Mouse (Mus musculus) ovary, postnatal 36 days (tissue): ENCODE data around the gene Syce3.
"Not testable (repeated sequence)": the region's sequence is repeated elsewhere in the genome, so short reads cannot be mapped to it uniquely, and the experiment has no call there.

Experiments
- DNase-seq: peaks from one replicate; pipeline ENCODE4 v3.0.0; 2022; ENCODE audit warnings: low spot score, mixed read lengths

Gene Syce3

GRCm38 (mm10) chr15:89410118-89410517 is at the start of gene Syce3:
Syce3 (minus strand) TSS chr15:89410503.
- DNase-seq, result no peak

DNA sequence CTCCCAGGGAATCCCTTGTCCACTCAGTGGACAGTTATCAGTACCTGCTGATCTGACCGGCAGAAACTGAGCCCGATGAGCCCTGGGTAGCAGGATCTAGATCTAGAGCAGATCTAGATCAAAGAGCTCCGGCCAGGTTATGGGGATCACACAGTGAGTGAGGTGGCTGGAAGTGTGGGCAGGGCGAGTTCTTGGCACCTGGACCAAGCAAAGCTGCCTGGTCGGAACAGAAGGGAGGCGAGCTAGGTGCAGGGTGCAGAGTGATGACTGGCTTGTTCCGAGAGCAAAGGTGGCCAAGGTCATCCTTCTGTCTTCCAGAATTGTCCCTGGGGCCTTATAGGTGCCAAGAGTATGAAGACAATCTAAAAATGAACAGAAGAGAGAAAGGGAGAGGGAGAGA is 49.5 kb upstream of the Syce3 start:
- no peak for DNase-seq

DNA sequence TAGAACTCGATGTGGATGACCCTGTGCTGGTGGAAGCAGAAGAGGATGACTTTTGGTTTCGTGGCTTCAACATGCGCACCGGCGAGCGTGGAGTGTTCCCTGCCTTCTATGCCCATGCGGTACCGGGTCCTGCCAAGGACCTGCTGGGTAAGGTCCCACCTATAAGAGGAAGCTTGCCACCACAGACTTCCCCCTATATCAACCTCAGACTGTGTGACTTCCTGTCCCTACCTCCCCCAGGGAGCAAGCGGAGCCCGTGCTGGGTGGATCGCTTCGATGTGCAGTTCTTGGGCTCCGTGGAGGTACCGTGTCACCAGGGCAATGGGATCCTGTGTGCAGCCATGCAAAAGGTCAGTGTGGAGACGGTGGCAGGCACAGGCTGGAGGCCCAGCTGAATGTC is 48.6 kb upstream of the Syce3 start:
- no peak for DNase-seq

GRCm38 (mm10) chr15:89455642-89456041 is 45.3 kb upstream of the Syce3 start:
- DNase-seq, result no peak

- no peak for DNase-seq
These were observed 44.6 kb upstream of the Syce3 start for GRCm38 (mm10) chr15:89454857-89455256.

DNA sequence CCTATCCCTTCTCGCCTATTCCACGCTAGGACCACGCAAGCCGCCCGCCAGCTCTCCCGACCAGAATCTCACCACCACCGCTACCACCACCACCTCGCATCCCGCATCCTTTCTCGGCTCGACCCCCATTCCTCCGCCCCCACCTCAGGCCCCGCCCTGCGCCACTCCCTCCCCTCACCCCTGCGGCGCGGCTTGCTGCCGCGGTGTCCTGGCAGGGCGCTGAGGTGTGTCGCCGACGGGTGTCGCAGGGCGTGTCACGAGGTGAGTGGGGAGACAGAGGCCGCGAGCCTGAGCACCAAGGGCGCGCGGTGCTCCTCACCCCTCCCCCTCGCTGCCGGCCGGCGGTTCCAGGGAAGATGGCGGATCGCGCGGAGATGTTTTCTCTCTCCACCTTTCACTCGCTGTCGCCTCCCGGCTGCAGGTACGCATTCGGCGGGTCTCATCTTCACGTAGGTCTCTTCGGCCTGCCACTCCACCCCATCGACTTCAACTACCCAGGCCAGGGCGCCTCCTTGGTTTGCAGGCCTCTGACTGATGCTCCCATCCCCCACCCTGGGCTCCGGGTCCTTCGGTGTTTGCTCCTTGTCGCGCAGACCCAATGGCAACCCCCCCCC is 43.7 kb upstream of the Syce3 start, which contains the start of gene Mapk8ip2:
Gene Mapk8ip2 (plus strand): TSS at position 49 of the 614 bp plus-strand sequence.
- DNase-seq, result no peak

- peak; percentile 76 for DNase-seq
These were observed 42.9 kb upstream of the Syce3 start for GRCm38 (mm10) chr15:89452906-89453864.

DNA sequence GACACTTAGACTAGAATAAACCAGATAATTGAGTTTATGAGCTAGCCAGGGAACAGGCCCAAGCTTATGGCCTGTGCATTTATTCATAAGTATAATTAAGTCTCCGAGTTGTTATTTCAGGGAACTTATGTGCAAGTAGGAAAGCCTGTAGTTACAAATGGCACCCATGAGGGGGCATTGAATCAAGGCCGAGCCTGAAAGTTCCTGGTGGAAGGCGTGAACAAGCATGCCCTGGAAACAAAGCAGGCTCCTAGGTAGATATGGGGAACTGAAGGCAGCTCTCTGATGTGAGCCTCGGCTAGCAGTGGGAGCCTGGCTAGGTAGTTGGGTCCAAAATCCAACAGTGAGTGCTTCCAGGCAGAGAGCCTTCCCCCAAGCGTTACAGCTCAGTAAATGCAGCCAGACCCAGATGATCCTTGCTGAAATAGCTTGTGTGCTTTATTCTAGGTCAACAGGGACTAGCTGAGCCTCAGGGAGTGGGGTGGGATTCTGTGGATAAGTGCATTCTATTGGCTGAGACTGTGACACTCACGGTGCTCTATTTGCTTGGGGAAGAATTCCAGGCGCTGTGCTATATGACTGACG is 32.3 kb upstream of the Syce3 start:
- DNase-seq, result no peak

GRCm38 (mm10) chr15:89435878-89436277 is 25.6 kb upstream of the Syce3 start:
- DNase-seq, result no peak

- DNase-seq, result no peak
These were observed 23.8 kb upstream of the Syce3 start for GRCm38 (mm10) chr15:89434136-89434535.

- no peak for DNase-seq
These were observed 22.6 kb upstream of the Syce3 start for GRCm38 (mm10) chr15:89432946-89433345.

DNA sequence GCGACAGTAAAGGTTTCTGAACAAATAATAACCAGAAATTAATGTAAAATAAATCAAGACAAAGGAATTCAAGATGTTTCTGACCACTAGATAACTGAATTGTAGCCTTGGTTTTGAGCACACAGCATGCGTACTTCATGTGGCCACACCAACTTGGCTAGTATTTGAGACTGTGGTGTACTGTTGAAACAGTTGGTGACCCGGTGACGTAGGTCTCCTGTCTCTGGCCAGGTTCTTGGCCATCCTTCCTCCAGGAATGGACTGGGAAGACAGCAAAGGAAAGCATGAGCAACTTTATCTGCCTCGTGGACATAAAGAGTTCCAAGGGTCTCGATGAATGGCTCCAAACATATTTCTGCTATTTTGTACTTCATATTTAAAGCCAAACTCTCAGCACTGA is 21.5 kb upstream of the Syce3 start:
- no peak for DNase-seq

GRCm38 (mm10) chr15:89431271-89431670 is 21.0 kb upstream of the Syce3 start:
- no peak for DNase-seq

GRCm38 (mm10) chr15:89430771-89431170 is 20.5 kb upstream of the Syce3 start:
- not testable (repeated sequence) for DNase-seq

GRCm38 (mm10) chr15:89430341-89430740 is 20.0 kb upstream of the Syce3 start:
- DNase-seq, result no peak

DNA sequence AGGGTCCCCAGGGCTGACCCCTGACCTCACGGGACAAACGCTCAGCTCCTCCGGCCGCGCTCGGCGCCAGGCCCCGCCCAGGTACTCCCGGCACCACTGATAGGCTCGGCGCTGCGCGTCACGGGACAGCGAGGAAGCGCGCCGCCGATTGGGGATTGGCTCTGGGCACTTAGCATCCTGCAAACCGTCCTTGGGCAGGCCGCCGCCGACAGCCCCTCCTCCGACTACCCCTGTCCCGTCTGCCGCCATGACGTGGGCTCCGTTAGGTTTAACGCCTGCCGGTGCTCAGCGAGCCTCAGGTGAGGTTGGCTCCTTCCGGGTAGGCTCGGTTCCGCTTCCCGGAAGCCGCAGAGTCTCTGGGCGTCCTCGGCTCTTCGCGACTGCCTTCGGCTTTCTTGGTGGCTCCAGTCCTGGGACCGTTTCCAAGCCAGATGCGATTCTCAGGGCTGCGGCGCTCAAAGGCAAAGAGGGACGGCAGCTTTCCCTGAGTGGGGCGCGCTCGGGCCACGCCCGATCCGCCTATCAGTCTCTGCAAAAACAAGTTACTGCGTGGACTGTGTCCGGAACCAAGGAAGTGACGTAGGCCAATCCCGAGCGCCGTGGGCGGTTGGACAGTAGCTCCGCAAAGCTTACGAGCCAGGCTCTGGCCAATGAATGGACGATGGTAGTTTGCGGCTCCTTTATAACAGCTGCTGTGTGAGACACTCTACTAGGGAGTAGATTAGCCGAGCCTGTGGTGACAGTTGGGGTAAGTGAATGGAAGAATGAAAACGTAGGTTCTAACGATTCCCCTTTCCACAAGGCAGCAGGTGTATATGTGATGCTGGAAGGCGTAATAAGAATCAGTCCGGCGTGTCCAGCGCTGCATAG is 19.3 kb upstream of the Syce3 start, which contains the start of the genes C730034F03Rik, Gm44502 and Chkb:
Gene C730034F03Rik (plus strand): TSS at position 238 of the 870 bp plus-strand sequence.
Gene Gm44502 (minus strand): TSS at position 345 of the 870 bp plus-strand sequence.
Gene Chkb (minus strand): TSS at position 557 of the 870 bp plus-strand sequence.
- DNase-seq, result peak; percentile 88

GRCm38 (mm10) chr15:89428821-89429351 is 18.6 kb upstream of the Syce3 start:
- DNase-seq, result no peak

GRCm38 (mm10) chr15:89428136-89428790 is 18.0 kb upstream of the Syce3 start:
- DNase-seq, result no peak

GRCm38 (mm10) chr15:89426716-89427115 is 16.4 kb upstream of the Syce3 start:
- no peak for DNase-seq

DNA sequence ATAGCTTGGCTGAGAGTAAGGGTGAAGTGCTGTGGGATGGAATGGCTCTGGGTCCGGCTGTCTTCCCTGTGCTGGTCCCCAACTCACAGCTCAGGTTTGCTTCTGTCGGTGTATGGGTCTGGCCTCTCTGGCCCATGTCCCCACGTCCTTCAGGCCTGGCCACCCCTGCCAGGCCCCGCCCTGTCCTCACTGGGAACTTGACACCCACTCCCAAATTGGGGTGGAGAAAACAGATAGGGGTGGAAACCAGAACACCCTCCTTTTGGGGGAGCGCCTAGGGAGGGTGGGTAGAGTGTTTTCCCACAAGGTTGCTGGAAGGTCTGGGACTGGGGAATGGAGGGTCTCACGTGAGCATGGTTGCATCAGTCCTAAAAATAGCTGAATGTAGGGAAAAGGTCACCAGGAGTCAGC is 15.4 kb upstream of the Syce3 start, which contains the start of gene Cpt1b:
Gene Cpt1b (minus strand): TSS at position 153 of the 411 bp plus-strand sequence.
- no peak for DNase-seq

DNA sequence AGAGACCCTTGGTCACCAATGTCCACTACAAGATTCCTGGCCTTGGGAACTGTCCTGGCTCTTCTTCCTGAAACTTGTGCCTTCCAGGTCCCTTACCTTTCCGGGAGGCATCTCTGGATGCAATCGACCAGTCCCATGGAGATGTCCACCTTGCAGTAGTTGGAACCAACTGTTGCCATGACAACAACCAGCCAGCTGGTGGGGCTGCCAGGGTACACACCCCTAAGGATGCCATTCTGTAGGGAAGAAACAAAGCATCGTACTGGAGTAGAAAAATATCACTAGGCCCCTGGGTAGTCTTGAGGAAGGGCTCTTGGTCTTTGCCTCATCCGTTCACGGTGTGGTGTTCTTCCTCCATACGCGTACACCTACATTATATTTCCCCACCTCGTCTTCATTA is 14.3 kb upstream of the Syce3 start:
- no peak for DNase-seq
